Mouse (Mus musculus) thymus, adult 2 months (tissue): ENCODE results near the gene Slc7a7. TPM values are rescaled to one million over a fixed set of nuclear protein-coding genes. Genes with fewer than 3 reads are reported as not detected.
"Not testable (repeated sequence)": the region's sequence is repeated elsewhere in the genome, so short reads cannot be mapped to it uniquely, and the experiment has no call there.

Source experiments
- DNase-seq: peaks from one replicate; pipeline ENCODE4 v3.0.0; 2021
- H3K27ac ChIP-seq: fragments of 200-500 bp; 2 replicates; pipeline ENCODE4 v1.5.1; 2012; ENCODE audit warnings: low read length, control low read depth; ENCODE audit not compliant: control insufficient read depth, insufficient read depth
- H3K27me3 ChIP-seq: fragments of 200-500 bp; 2 replicates; pipeline ENCODE4 v1.6.1; 2012; ENCODE audit warnings: mild to moderate bottlenecking, low read length, moderate library complexity, mixed read lengths; ENCODE audit not compliant: control insufficient read depth, insufficient read depth
- H3K36me3 ChIP-seq: fragments of 200-500 bp; 2 replicates; pipeline ENCODE4 v1.6.1; 2012; ENCODE audit warnings: mild to moderate bottlenecking, low read length, moderate library complexity; ENCODE audit not compliant: control insufficient read depth, insufficient read depth
- H3K4me1 ChIP-seq: fragments of 200-500 bp; replicated peaks from 2 replicates; pipeline ENCODE4 v1.6.1; 2012; ENCODE audit warnings: low read length; ENCODE audit not compliant: control insufficient read depth, insufficient read depth
- H3K4me3 ChIP-seq: fragments of 200-500 bp; 2 replicates; pipeline ENCODE4 v1.5.1; 2012; ENCODE audit warnings: mild to moderate bottlenecking, low read length, control low read depth, moderate library complexity; ENCODE audit not compliant: control insufficient read depth, insufficient read depth
- CTCF ChIP-seq: fragments of 200-500 bp; IDR thresholded peaks from 2 replicates; pipeline ENCODE4 v1.5.1; 2012; ENCODE audit warnings: mild to moderate bottlenecking, control low read depth, low read length, moderate library complexity, borderline replicate concordance; ENCODE audit not compliant: control insufficient read depth, poor library complexity, insufficient read depth; ENCODE audit errors: extremely low read depth
- POLR2A ChIP-seq: fragments of 200-500 bp; IDR thresholded peaks from 2 replicates; pipeline ENCODE4 v1.6.1; 2012; ENCODE audit warnings: mild to moderate bottlenecking, low read length, control low read depth, moderate library complexity; ENCODE audit not compliant: control insufficient read depth, poor library complexity, insufficient read depth; ENCODE audit errors: extremely low read depth
- WGBS: fragments of 180-500 bp; shearing (Covaris S2); methylation state at CpG from one replicate; pipeline ENCODE4 v1.1.7; 2018; 5-methylcytosine and 5-hydroxymethylcytosine counted together
- polyA plus RNA-seq: library from polyadenylated mRNA; depleted of rRNA; stranded (reverse); fragments of >200 nt; gene quantifications from 2 replicates; pipeline ENCODE4 v1.2.3, GENCODE M21; 2012

Gene Slc7a7
- polyA plus RNA-seq, 1 experiment: 29.3 TPM

- TF ChIP-seq POLR2A: no peak
- TF ChIP-seq CTCF: no peak
Measured at GRCm38 (mm10) chr14:54354406-54354805, 63.2 kb downstream of the Slc7a7 start.

GRCm38 (mm10) chr14:54352314-54352713 lies 65.3 kb downstream of the Slc7a7 start:
- Histone ChIP-seq H3K36me3 (no peaks in the 10 kb centered on the region), H3K27me3 (no peaks in the 10 kb centered on the region), H3K4me3 (no peak overlapping the region), H3K27ac (no peak overlapping the region), H3K4me1 (peaks cover 8% of the 10 kb centered on the region)
- no peak for TF ChIP-seq CTCF
- TF ChIP-seq POLR2A: no peak
- DNase-seq: no peak
- WGBS: 82% methylated on average over 8 of the region's 8 CpGs

More at GRCm38 (mm10) chr14:54354406-54354805, 63.2 kb downstream of the Slc7a7 start:
- Histone ChIP-seq H3K27ac (no peak overlapping the region), H3K36me3 (no peaks in the 10 kb centered on the region), H3K4me3 (no peak overlapping the region), H3K4me1 (peaks cover 8% of the 10 kb centered on the region), H3K27me3 (no peaks in the 10 kb centered on the region)
- WGBS: 83% methylated on average over 1 of the region's 1 CpGs
- DNase-seq: no peak

GRCm38 (mm10) chr14:54350773-54351541 lies 66.6 kb downstream of the Slc7a7 start:
- not testable (repeated sequence) for H3K27ac ChIP-seq, H3K27me3 ChIP-seq, DNase-seq, H3K4me1 ChIP-seq, H3K36me3 ChIP-seq
- peak overlapping the region; percentile 15 for H3K4me3 ChIP-seq
- 31% methylated on average over 16 of the region's 16 CpGs for WGBS

GRCm38 (mm10) chr14:54341807-54342206 lies 75.8 kb downstream of the Slc7a7 start:
- not testable (repeated sequence) for DNase-seq, H3K4me1 ChIP-seq, H3K36me3 ChIP-seq, H3K27me3 ChIP-seq, H3K4me3 ChIP-seq, H3K27ac ChIP-seq
- 85% methylated on average over 2 of the region's 2 CpGs for WGBS

GRCm38 (mm10) chr14:54340836-54341235 lies 76.7 kb downstream of the Slc7a7 start:
- WGBS: 93% methylated on average over 7 of the region's 7 CpGs
- no peak for TF ChIP-seq CTCF
- no peak for TF ChIP-seq POLR2A
- no peak for DNase-seq
- no peak overlapping the region for H3K4me3 ChIP-seq
- H3K27ac ChIP-seq: no peak overlapping the region
- H3K36me3 ChIP-seq: no peaks in the 10 kb centered on the region
- H3K4me1 ChIP-seq: no peaks in the 10 kb centered on the region
- no peaks in the 10 kb centered on the region for H3K27me3 ChIP-seq

- Histone ChIP-seq H3K36me3 (no peaks in the 10 kb centered on the region), H3K27me3 (no peaks in the 10 kb centered on the region), H3K27ac (no peak overlapping the region), H3K4me3 (no peak overlapping the region), H3K4me1 (no peaks in the 10 kb centered on the region)
- WGBS: 80% methylated on average over 8 of the region's 8 CpGs
- no peak for DNase-seq
- TF ChIP-seq POLR2A (no peak), CTCF (no peak)
Measured at GRCm38 (mm10) chr14:54333452-54334189, 84.0 kb downstream of the Slc7a7 start.
